Mouse (Mus musculus) CH12.LX (cell line): ENCODE measurements around the gene Lrrc1.

ENCODE experiments used
- CHD1 ChIP-seq: IDR thresholded peaks from 2 replicates; pipeline ENCODE4 v1.6.1; 2012; ENCODE audit warnings: low read depth, low read length, improper control_type of control experiment, inconsistent platforms
- CTCF ChIP-seq, 2 experiments: IDR thresholded peaks in 1 of 2; conservative IDR thresholded peaks in 1 of 2; 2 replicates each; pipeline ENCODE4 v1.5.1; 2011 to 2012; ENCODE audit warnings: low read depth in 2 of 2, low read length in 2 of 2, improper control_type of control experiment in 1 of 2, inconsistent platforms in 1 of 2, mild to moderate bottlenecking in 1 of 2, moderate library complexity in 1 of 2
- ELF1 ChIP-seq: IDR thresholded peaks from 2 replicates; pipeline ENCODE4 v1.6.1; 2014; ENCODE audit warnings: low read depth, mild to moderate bottlenecking, inconsistent platforms, low read length, improper control_type of control experiment
- EP300 ChIP-seq: IDR thresholded peaks from 2 replicates; pipeline ENCODE4 v1.6.1; 2011; ENCODE audit warnings: low read length, improper control_type of control experiment
- ETS1 ChIP-seq: conservative IDR thresholded peaks from 2 replicates; pipeline ENCODE4 v1.6.1; 2012; ENCODE audit warnings: low read depth, mild to moderate bottlenecking, inconsistent platforms, low read length, improper control_type of control experiment, moderate library complexity
- JUN ChIP-seq: IDR thresholded peaks from 2 replicates; pipeline ENCODE4 v1.6.1; 2011; ENCODE audit warnings: low read depth, mild to moderate bottlenecking, low read length, improper control_type of control experiment, moderate library complexity; ENCODE audit not compliant: insufficient read depth
- POLR2A ChIP-seq: IDR thresholded peaks from 2 replicates; pipeline ENCODE4 v1.6.1; 2011; ENCODE audit warnings: low read depth, mild to moderate bottlenecking, improper control_type of control experiment, low read length
- SMC3 ChIP-seq: IDR thresholded peaks from 2 replicates; pipeline ENCODE4 v1.6.1; 2011; ENCODE audit warnings: low read depth, low read length, improper control_type of control experiment
- TCF12 ChIP-seq: IDR thresholded peaks from 2 replicates; pipeline ENCODE4 v1.6.1; 2014; ENCODE audit warnings: low read depth, mild to moderate bottlenecking, inconsistent platforms, low read length, improper control_type of control experiment

DNA sequence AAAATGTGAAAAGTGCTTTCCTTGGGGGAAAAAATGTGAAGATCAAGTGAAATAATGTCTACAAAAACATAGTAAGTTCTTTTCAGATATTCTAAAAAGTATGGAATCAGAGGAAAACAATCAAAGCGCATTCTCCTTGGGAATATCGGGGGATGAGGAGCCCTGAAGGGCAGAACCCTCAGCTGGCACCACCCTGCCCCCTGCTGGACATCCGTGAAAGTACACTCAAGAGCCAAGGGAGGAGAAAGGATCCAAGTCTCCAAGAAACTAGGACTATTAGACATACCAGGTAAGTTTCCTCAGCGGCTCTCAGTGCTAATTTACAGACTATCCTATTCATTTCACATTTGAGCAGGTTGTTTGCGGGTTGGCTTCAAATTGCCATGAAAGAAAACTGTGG lies 163.1 kb downstream of the Lrrc1 start:
- peak; percentile 61 to 82 for TF ChIP-seq CTCF (conservative IDR thresholded peaks at IDR 0.05 in 1 of 2, IDR thresholded peaks at IDR 0.05 in 1 of 2; ENCODE audit: low read depth in 2 of 2, low read length in 2 of 2)
- no peak for TF ChIP-seq ELF1
- TF ChIP-seq POLR2A = no peak
- TF ChIP-seq TCF12 = no peak
- no peak for TF ChIP-seq ETS1
- TF ChIP-seq CHD1 = no peak
- peak; percentile 65 for TF ChIP-seq SMC3
- no peak for TF ChIP-seq EP300
- TF ChIP-seq JUN = no peak
